Mouse (Mus musculus): ENCODE measurements around the gene Anapc7. TPM values are rescaled to one million over a fixed set of nuclear protein-coding genes. Genes with fewer than 3 reads are reported as not detected.

Anapc7 gene
- polyA plus RNA-seq, 1 experiment from 2014 or later: 24.1 TPM

DNA sequence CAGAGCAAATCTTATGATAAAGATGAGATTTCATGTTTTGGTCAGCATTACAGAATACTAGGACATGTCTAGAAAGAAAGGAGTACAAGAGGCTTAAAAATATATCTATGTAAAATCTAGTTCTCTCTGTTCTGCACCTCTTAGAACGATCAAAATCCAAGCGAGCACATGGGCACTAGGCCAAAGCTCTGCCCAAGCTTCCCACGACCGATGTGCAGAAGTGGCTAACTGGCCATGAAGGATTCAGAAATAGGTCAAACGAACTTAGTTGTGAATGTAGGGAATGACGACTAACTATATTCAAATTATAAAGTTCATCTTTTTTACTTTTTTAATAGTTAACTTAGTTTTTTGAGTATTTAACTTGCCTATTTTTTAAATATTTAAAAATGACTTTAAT, 66.3 kb downstream of the Anapc7 start:
- H3K27me3 ChIP-seq (replicated peaks; ENCODE audit: control insufficient read depth, insufficient read depth, low read length): no peaks in the 10 kb centered on the region
- H3K9me3 ChIP-seq (ENCODE audit: control insufficient read depth, low read length): no peaks in the 10 kb centered on the region
- no peak for DNase-seq (ENCODE audit: low spot score)
- ATAC-seq (replicated peaks; ENCODE audit: low FRiP score, low TSS enrichment, low read depth): no peak
- H3K27ac ChIP-seq (ENCODE audit: low read depth): no peak overlapping the region
- H3K4me1 ChIP-seq (replicated peaks; ENCODE audit: control insufficient read depth, insufficient read depth, low read length): no peaks in the 10 kb centered on the region
- no peak overlapping the region for H3K4me2 ChIP-seq (ENCODE audit: low read length)
- WGBS: 88% methylated on average over 6 of the region's 6 CpGs
- H3K36me3 ChIP-seq (ENCODE audit: control insufficient read depth, insufficient read depth, low read length): peaks cover 96% of the 10 kb centered on the region
- H3K9ac ChIP-seq (ENCODE audit: low read length): no peak overlapping the region
- H3K4me3 ChIP-seq (ENCODE audit: low read depth, low read length): no peak overlapping the region

DNA sequence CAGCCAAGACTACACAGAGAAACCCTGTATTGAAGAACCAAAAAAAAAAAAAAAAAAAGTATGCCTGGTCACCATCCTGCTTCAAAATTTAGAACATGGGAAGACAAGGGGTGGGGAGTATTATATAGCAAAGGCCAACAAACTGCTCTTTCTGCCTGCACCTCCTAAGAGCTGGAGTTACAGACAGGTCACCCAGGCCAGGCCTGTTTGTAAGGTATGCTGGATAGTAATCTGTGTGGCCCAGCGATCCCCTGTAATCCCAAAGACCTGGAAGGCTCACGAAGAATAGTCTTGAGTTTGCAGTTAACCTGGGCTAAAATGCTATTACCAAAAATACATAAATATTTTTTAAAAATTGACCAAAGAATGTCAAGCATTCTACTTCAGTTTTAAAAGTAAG, 68.7 kb downstream of the Anapc7 start:
- DNase-seq (ENCODE audit: low spot score): no peak
- 0 out of 2 replicates have a peak, but pooled peaks cover 3% of the 10 kb centered on the region for H3K4me1 ChIP-seq (replicated peaks; ENCODE audit: control insufficient read depth, insufficient read depth, low read length)
- no peaks in the 10 kb centered on the region for H3K27me3 ChIP-seq (replicated peaks; ENCODE audit: control insufficient read depth, insufficient read depth, low read length)
- ATAC-seq (replicated peaks; ENCODE audit: low FRiP score, low TSS enrichment, low read depth): no peak
- no peaks in the 10 kb centered on the region for H3K9me3 ChIP-seq (ENCODE audit: control insufficient read depth, low read length)
- no peak overlapping the region for H3K9ac ChIP-seq (ENCODE audit: low read length)
- H3K36me3 ChIP-seq (ENCODE audit: control insufficient read depth, insufficient read depth, low read length): peaks cover 95% of the 10 kb centered on the region
- H3K27ac ChIP-seq (ENCODE audit: low read depth): no peak overlapping the region
- WGBS: 98% methylated on average over 2 of the region's 2 CpGs
- H3K4me3 ChIP-seq (ENCODE audit: low read depth, low read length): no peak overlapping the region
- no peak overlapping the region for H3K4me2 ChIP-seq (ENCODE audit: low read length)

DNA sequence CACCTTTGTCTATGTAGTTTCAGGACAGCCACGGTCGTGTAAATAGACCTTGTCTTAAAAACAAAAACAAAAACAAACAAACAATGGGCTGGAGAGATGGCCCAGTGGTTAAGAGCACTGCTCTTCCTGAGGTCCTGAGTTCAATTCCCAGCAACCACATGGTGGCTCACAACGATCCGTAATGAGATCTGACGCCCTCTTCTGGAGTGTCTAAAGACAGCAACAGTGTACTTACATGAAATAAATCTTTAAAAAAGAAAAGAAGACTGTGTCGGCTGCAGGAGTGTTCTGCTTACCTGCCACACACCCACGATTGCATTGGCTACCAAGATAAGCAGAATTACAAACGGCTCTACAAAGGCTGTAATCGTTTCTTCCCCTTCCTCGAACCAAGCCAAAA, 69.9 kb downstream of the Anapc7 start:
- no peak for ATAC-seq (replicated peaks; ENCODE audit: low FRiP score, low TSS enrichment, low read depth)
- Histone ChIP-seq H3K36me3 (ENCODE audit: control insufficient read depth, insufficient read depth, low read length) (peaks cover 95% of the 10 kb centered on the region), H3K9ac (ENCODE audit: low read length) (no peak overlapping the region), H3K27me3 (replicated peaks; ENCODE audit: control insufficient read depth, insufficient read depth, low read length) (no peaks in the 10 kb centered on the region), H3K27ac (ENCODE audit: low read depth) (no peak overlapping the region), H3K4me1 (replicated peaks; ENCODE audit: control insufficient read depth, insufficient read depth, low read length) (0 out of 2 replicates have a peak, but pooled peaks cover 3% of the 10 kb centered on the region), H3K4me2 (ENCODE audit: low read length) (no peak overlapping the region), H3K9me3 (ENCODE audit: control insufficient read depth, low read length) (no peaks in the 10 kb centered on the region), H3K4me3 (ENCODE audit: low read depth, low read length) (no peak overlapping the region)
- no peak for DNase-seq (ENCODE audit: low spot score)
- 83% methylated on average over 10 of the region's 10 CpGs for WGBS

DNA sequence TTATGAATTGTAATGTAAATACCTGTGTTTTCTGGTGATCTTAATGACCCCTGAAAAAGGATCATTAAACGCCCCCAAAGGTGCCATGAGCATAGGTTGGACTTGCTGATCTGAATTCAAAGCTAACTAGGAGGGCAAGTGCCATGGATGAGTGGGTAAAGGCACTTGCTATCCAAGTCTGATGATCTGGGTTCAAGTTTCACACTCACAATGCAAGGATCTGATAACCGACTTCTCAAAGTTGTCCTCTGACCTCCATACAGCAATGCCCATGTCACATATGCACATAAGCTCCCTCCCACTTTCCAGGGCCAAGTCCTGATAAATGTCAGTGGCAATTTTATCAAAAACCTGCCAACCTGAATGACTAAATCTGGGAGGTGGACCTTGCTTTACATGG, 71.5 kb downstream of the Anapc7 start:
- H3K36me3 ChIP-seq (ENCODE audit: control insufficient read depth, insufficient read depth, low read length): peaks cover 92% of the 10 kb centered on the region
- H3K27me3 ChIP-seq (replicated peaks; ENCODE audit: control insufficient read depth, insufficient read depth, low read length): no peaks in the 10 kb centered on the region
- DNase-seq (ENCODE audit: low spot score): no peak
- no peak overlapping the region for H3K27ac ChIP-seq (ENCODE audit: low read depth)
- no peak overlapping the region for H3K9ac ChIP-seq (ENCODE audit: low read length)
- H3K4me3 ChIP-seq (ENCODE audit: low read depth, low read length): no peak overlapping the region
- H3K4me2 ChIP-seq (ENCODE audit: low read length): no peak overlapping the region
- H3K9me3 ChIP-seq (ENCODE audit: control insufficient read depth, low read length): no peaks in the 10 kb centered on the region
- 0 out of 2 replicates have a peak, but pooled peaks cover 3% of the 10 kb centered on the region for H3K4me1 ChIP-seq (replicated peaks; ENCODE audit: control insufficient read depth, insufficient read depth, low read length)
- ATAC-seq (replicated peaks; ENCODE audit: low FRiP score, low TSS enrichment, low read depth): no peak
- 79% methylated on average over 2 of the region's 2 CpGs for WGBS

DNA sequence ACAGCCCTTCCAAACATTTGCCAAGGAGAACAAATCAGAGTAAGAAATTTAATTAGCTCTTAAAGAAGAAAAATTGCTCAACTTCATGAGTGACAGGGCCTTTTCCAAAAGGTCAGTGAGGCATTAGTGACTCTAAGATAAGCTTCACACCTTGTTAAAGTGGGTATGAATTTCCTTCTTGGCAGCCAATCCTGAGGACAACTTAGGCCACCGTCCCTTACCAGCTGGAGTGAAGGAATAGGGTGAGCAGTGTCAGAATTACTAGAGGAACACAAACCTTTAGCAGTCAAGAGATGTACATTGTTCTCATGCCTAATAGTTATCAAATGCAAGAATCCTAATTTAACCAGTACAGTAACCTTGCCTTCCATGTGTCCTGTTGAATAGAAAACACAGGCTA, 73.0 kb downstream of the Anapc7 start:
- ATAC-seq (replicated peaks; ENCODE audit: low FRiP score, low TSS enrichment, low read depth) (no peak), DNase-seq (ENCODE audit: low spot score) (no peak)
- Histone ChIP-seq H3K4me2 (ENCODE audit: low read length) (no peak overlapping the region), H3K4me3 (ENCODE audit: low read depth, low read length) (no peak overlapping the region), H3K9me3 (ENCODE audit: control insufficient read depth, low read length) (no peaks in the 10 kb centered on the region), H3K36me3 (ENCODE audit: control insufficient read depth, insufficient read depth, low read length) (peaks cover 88% of the 10 kb centered on the region), H3K9ac (ENCODE audit: low read length) (no peak overlapping the region), H3K4me1 (replicated peaks; ENCODE audit: control insufficient read depth, insufficient read depth, low read length) (peaks cover 8% of the 10 kb centered on the region), H3K27ac (ENCODE audit: low read depth) (no peak overlapping the region), H3K27me3 (replicated peaks; ENCODE audit: control insufficient read depth, insufficient read depth, low read length) (no peaks in the 10 kb centered on the region)
- WGBS: 78% methylated on average over 1 of the region's 1 CpGs

Other genes with a start within 250 kb of the Anapc7 start
- gene Hvcn1, start 214.9 kb upstream of the Anapc7 start, polyA plus RNA-seq (2014; fragmentation: Nextera tagmentation; extraction: Ambion mirVana): 4.7 and 6.7 TPM in 2 replicates
- 4.2 and 4.4 TPM in 2 replicates for gene Tctn1, start 157.2 kb upstream of the Anapc7 start, polyA plus RNA-seq (2014; fragmentation: Nextera tagmentation; extraction: Ambion mirVana)
- 10.2 and 10.8 TPM in 2 replicates for gene Pptc7, start 137.3 kb upstream of the Anapc7 start, polyA plus RNA-seq (2014; fragmentation: Nextera tagmentation; extraction: Ambion mirVana)
- 10.7 and 11.3 TPM in 2 replicates for gene Rad9b, start 67.5 kb upstream of the Anapc7 start, polyA plus RNA-seq (2014; fragmentation: Nextera tagmentation; extraction: Ambion mirVana)
- gene Vps29, start 67.3 kb upstream of the Anapc7 start, polyA plus RNA-seq (2014; fragmentation: Nextera tagmentation; extraction: Ambion mirVana): 243 and 254 TPM in 2 replicates
- 66.5 and 67.9 TPM in 2 replicates for gene Gpn3, start 49.8 kb upstream of the Anapc7 start, polyA plus RNA-seq (2014; fragmentation: Nextera tagmentation; extraction: Ambion mirVana)
- gene Fam216a, start 49.3 kb upstream of the Anapc7 start, polyA plus RNA-seq (2014; fragmentation: Nextera tagmentation; extraction: Ambion mirVana): 61.2 and 68.4 TPM in 2 replicates
- gene Arpc3, start 29.8 kb upstream of the Anapc7 start, polyA plus RNA-seq (2014; fragmentation: Nextera tagmentation; extraction: Ambion mirVana): 39.3 and 44.0 TPM in 2 replicates
- gene Atp2a2, start 80.5 kb downstream of the Anapc7 start, polyA plus RNA-seq (2014; fragmentation: Nextera tagmentation; extraction: Ambion mirVana): 39.6 and 43.4 TPM in 2 replicates
- 28.4 and 39.1 TPM in 2 replicates for gene Ift81, start 192.8 kb downstream of the Anapc7 start, polyA plus RNA-seq (2014; fragmentation: Nextera tagmentation; extraction: Ambion mirVana)
- 1.8 and 2.1 TPM in 2 replicates for gene P2rx7, start 222.2 kb downstream of the Anapc7 start, polyA plus RNA-seq (2014; fragmentation: Nextera tagmentation; extraction: Ambion mirVana)

All from intestine, embryonic 14.5 days (tissue).